20 mouse cellular contexts compared by ENCODE assay signal in the genomic region with DNA sequence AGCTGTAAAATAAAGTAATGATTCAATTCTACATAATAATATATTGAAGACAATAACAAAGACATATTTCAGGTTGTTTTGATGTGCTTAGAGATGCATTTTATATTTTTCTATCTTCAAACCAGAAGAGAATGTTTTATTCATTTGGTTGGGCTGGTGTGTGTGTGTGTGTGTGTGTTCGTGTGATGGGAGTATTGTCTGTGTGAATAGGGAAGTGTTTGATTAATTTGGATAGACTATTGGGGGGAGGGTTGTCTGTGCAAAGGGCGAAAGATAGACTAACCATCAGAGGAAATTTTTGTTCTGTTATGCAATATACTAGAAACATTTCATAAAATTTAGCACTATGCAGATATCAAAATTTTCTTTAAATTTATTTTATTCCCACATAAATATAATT.
"Had no signal": no experiment of that assay in that cellular context is flagged by ENCODE, and none has a peak within 500 bp of the region (broad histone marks: within the 10 kb centered on the region; RNA-seq: fewer than 3 reads in every experiment).

No protein-coding gene starts in this region.

- H3K27me3 ChIP-seq: limb, embryonic 12.5 days; limb, embryonic 15.5 days; liver, embryonic 12.5 days; liver, embryonic 15.5 days had no signal

- H3K4me3 ChIP-seq: limb, embryonic 12.5 days; limb, embryonic 15.5 days; liver, embryonic 12.5 days; liver, embryonic 15.5 days; myocyte had no signal

- H3K27ac ChIP-seq: limb, embryonic 12.5 days; limb, embryonic 15.5 days; liver, embryonic 12.5 days; liver, embryonic 15.5 days; stomach, postnatal 0 days had no signal

- H3K9ac ChIP-seq: limb, embryonic 12.5 days; limb, embryonic 15.5 days; liver, embryonic 12.5 days; liver, embryonic 15.5 days had no signal

- H3K9me3 ChIP-seq: limb, embryonic 12.5 days; limb, embryonic 15.5 days; liver, embryonic 12.5 days; liver, embryonic 15.5 days had no signal

- H3K4me1 ChIP-seq: limb, embryonic 12.5 days; limb, embryonic 15.5 days; liver, embryonic 12.5 days; liver, embryonic 15.5 days had no signal

- DNase-seq: kidney, adult 18-20 months; kidney, adult 9 months; kidney, postnatal 14 days; kidney, postnatal 4 days; left cerebral cortex, postnatal 4 days; lung, adult 18-20 months; lung, postnatal 14 days; lung, postnatal 4 days; right cerebral cortex, adult 18-20 months; right cerebral cortex, postnatal 14 days; right cerebral cortex, postnatal 4 days; thymus, adult 2 months; thymus, postnatal 25 days had no signal

- H3K36me3 ChIP-seq: limb, embryonic 12.5 days; limb, embryonic 15.5 days; liver, embryonic 12.5 days; liver, embryonic 15.5 days had no signal

- H3K4me2 ChIP-seq: limb, embryonic 12.5 days; limb, embryonic 15.5 days; liver, embryonic 12.5 days; liver, embryonic 15.5 days had no signal

- ATAC-seq: intestine, embryonic 16.5 days; liver, embryonic 12.5 days had no signal
